Mouse (Mus musculus) ovary, adult 18-20 months (tissue): ENCODE measurements around the gene Aff3.

Experiments
- DNase-seq: peaks from one replicate; pipeline ENCODE4 v3.0.0; 2022; ENCODE audit warnings: low spot score, mixed read lengths

The Aff3 gene

GRCm38 (mm10) chr1:38392928-38393327 lies 271.8 kb downstream of the Aff3 start:
- peak; percentile 30 for DNase-seq

GRCm38 (mm10) chr1:38390886-38391249 lies 273.9 kb downstream of the Aff3 start:
- no peak for DNase-seq

DNA sequence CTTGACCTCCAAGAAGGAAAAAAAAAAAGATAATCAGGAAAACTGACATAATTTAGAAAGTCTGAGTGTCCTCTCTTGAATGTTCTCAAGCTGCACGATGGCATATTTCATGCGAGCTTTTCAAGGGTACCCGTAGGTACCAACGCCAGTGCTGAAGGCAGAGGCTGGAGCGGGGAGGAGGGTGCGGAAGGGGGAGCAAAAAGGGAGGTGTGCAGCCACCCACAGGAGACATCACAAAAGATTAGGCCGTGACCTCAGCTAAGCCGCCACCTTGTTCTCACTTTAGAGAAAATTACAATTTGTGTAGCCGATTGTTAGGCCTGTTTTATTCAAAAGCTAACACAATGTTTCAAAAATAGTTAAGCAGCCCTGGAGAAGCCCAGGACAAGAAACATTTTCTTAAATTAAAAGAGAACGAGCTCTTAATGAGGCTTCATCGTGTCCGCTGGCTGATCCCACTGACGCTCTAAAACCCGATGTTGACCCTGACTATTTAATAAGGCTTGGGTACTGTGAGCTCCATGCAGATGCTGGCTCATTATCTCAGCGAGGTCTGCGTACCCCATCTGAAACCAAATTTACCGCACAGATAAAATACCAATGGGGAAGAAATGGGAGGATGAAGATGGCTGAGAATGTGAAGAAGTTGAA lies 274.4 kb downstream of the Aff3 start:
- DNase-seq = no peak

GRCm38 (mm10) chr1:38389576-38389975 lies 275.2 kb downstream of the Aff3 start:
- DNase-seq = no peak

DNA sequence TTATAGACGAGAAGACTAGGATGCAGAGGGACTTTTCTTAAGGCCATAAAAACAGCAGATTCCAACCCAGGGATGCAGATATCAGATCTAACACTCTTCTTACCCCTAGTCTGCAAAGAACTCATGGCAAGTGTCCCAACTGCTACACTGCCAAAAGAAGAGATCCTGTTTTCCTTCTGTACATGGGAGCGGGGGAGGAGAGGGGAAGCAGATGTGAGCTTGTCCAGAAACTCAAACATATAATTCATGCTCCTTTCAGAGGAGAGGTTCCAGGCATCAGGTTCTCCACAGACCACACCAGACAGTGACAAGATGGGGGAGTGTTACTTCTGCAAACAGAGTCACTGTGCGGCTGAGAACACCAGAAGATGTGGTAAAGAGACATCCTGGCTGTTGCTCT lies 276.3 kb downstream of the Aff3 start:
- no peak for DNase-seq

- no peak for DNase-seq
These were observed 277.3 kb downstream of the Aff3 start for GRCm38 (mm10) chr1:38387438-38387837.

GRCm38 (mm10) chr1:38384457-38385121 lies 280.2 kb downstream of the Aff3 start:
- DNase-seq = no peak

- no peak for DNase-seq
These were observed 280.7 kb downstream of the Aff3 start for GRCm38 (mm10) chr1:38384010-38384409.

GRCm38 (mm10) chr1:38382683-38383082 lies 282.1 kb downstream of the Aff3 start:
- no peak for DNase-seq

- no peak for DNase-seq
These were observed 286.8 kb downstream of the Aff3 start for GRCm38 (mm10) chr1:38377930-38378329.

GRCm38 (mm10) chr1:38369166-38369565 lies 295.6 kb downstream of the Aff3 start:
- DNase-seq = no peak

- DNase-seq = no peak
These were observed 296.6 kb downstream of the Aff3 start for GRCm38 (mm10) chr1:38368081-38368689.

- DNase-seq = no peak
These were observed 297.2 kb downstream of the Aff3 start for GRCm38 (mm10) chr1:38367404-38368080.

DNA sequence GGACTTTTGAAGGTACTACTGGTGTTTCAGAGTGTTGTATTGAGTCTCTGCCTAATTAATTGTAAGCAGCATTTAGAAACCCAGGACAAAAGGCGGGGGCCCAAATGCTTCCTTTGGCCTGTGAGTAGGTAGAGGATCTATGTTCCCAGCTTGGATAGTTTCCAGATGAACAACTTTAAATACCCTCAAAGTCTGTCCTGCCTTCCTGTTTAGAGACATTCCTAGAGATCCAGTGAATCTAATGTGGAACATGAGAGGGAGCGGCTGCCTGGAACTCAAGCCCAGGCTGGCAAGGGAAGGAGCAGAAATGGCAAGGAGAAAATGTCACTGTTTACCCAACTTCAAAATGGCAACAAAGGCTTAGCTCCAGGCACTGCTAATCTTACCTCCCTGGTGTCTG lies 300.9 kb downstream of the Aff3 start:
- no peak for DNase-seq

DNA sequence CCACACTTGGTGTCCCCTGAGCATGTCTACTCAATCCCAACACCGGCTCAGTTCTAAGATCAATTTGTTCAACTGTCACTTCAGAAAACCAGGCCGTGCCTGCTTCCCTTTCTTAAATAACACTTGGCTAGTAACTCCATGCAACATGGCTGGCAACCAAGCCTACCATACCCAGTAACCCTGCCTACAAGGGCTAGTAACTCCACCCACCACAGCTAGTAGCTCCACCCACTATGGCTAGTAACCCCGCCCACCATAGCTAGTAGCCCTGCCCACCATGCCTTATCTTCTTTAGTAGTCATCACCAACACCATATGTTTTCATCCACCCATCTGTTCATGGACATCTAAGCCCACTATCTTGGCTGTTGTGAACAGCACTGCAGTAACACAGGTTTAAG lies 302.5 kb downstream of the Aff3 start:
- no peak for DNase-seq

DNA sequence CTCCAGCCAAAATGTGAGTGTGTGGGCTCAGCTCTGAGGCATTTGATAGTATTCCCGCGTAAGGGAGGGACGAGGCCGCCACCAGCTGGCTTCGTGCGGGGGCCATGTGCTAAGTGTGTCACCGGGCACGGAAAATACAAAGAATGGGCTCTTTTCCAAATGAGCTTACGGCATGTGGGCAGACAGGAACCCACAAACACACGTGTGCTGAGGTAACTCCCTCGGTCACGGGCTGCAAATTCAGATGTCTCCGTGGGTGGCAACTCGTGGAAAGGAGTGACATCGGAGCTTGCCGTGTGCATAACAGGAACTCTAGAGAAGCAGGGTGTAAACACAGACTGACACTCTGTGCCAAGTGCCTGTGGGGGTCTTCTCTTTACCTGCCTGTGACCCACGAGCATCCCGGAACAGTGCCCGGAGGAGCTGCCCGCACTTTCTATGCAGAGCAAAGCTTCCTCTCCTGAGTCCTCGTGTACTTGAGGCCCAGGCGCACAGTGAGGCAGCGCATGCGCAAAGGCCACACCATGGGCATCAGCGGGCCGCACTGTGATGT lies 305.9 kb downstream of the Aff3 start:
- no peak for DNase-seq

- DNase-seq = no peak
These were observed 306.6 kb downstream of the Aff3 start for GRCm38 (mm10) chr1:38357933-38358796.

DNA sequence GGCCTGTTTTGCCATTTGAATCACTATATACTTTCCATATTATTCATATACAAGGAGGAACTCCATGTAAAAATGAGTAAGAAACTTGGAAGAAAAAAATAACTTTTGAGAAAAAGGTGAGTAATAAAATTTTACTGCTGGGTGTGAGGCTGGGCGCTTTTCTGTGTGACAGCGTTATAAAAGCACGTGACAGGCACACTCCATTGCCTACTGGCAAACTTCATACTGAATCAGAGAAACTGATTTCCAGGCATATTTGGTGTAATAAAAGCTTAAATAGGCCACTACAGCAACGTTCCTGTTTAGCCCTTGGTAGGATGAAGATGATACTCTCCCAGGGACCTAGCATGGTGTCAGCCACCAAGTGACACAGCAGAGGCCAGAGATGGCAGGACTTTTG lies 310.2 kb downstream of the Aff3 start:
- no peak for DNase-seq

- DNase-seq = no peak
These were observed 317.4 kb downstream of the Aff3 start for GRCm38 (mm10) chr1:38347346-38347745.

- no peak for DNase-seq
These were observed 330.5 kb downstream of the Aff3 start for GRCm38 (mm10) chr1:38334206-38334605.

DNA sequence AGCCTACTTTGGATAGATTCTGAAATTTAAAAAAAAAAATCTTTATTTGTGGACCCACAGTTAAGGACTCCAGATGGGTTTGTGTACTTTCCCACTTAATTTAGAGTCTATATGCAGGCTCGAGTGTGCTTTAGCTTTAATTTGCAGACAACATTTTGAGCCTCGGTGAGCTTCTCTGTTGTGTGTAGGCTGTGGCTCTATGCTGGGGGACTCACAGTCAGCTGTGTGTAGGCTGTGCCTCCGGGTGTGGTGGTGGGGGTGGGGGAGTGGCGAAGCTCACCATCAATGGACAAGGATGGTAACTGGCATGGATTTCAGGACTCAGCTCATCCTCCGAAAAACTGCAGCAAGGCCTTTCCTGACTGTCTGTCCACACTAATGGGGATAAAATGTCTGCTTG lies 331.8 kb downstream of the Aff3 start:
- DNase-seq = no peak

GRCm38 (mm10) chr1:38324206-38324605 lies 340.5 kb downstream of the Aff3 start:
- no peak for DNase-seq
